Mouse (Mus musculus): ENCODE results near the gene 1700025G04Rik. TPM values are rescaled to one million over a fixed set of nuclear protein-coding genes. Genes with fewer than 3 reads are reported as not detected.

The 1700025G04Rik gene
- polyA plus RNA-seq, 2 experiments = 24.3 to 36.4 TPM

- ATAC-seq (ENCODE audit: low FRiP score, low read depth) (no peak), DNase-seq (ENCODE audit: low spot score) (no peak)
- H3K27ac ChIP-seq (replicated peaks; ENCODE audit: low read depth, low read length) = no peak overlapping the region
- H3K9me3 ChIP-seq (ENCODE audit: control insufficient read depth, low read length) = no peaks in the 10 kb centered on the region
- no peaks in the 10 kb centered on the region for H3K27me3 ChIP-seq (ENCODE audit: control insufficient read depth, insufficient read depth, low read length)
- no peaks in the 10 kb centered on the region for H3K36me3 ChIP-seq (ENCODE audit: control insufficient read depth, insufficient read depth, low read length)
- peaks cover 8% of the 10 kb centered on the region; the same call in 1 of the 2 replicates for H3K4me1 ChIP-seq (ENCODE audit: control insufficient read depth, insufficient read depth, low read length)
- H3K9ac ChIP-seq (ENCODE audit: low read depth, low read length, severe bottlenecking) = no peak overlapping the region
- WGBS = 47% methylated on average over 4 of the region's 4 CpGs
- TF ChIP-seq POLR2A (IDR thresholded peaks at IDR 0.05; ENCODE audit: borderline replicate concordance, extremely low read depth, insufficient read depth, insufficient read length) = no peak
- H3K4me2 ChIP-seq (replicated peaks; ENCODE audit: low read depth, low read length, severe bottlenecking) = no peak overlapping the region
- no peak overlapping the region for H3K4me3 ChIP-seq (replicated peaks; ENCODE audit: low read length)
Observed at GRCm38 (mm10) chr1:151983991-151984390, 105.9 kb downstream of the 1700025G04Rik start.

DNA sequence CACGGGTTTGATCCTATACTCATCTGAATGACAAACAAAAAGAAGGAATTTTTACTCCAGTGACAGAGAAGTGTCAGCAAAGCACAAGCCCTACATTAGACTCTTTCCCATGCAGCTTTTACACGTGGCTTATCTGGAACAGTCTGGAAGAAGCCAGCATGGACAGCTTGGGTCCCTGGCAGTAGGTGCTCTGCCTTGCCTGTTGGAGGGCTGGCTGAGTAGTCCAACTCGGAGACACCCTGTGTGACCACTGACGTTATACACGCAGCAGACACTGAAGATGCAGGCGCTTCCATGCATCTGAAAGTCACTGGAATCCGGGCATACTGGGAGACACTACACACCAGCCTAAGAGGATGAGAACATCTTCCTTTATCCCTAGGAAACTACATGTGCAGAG lies 109.4 kb downstream of the 1700025G04Rik start:
- ATAC-seq (ENCODE audit: low FRiP score, low read depth) (no peak), DNase-seq (ENCODE audit: low spot score) (no peak)
- H3K4me1 ChIP-seq (ENCODE audit: control insufficient read depth, insufficient read depth, low read length) = peaks cover 7% of the 10 kb centered on the region; the same call in 1 of the 2 replicates
- H3K27ac ChIP-seq (replicated peaks; ENCODE audit: low read depth, low read length) = no peak overlapping the region
- H3K27me3 ChIP-seq (ENCODE audit: control insufficient read depth, insufficient read depth, low read length) = no peaks in the 10 kb centered on the region
- no peak for TF ChIP-seq POLR2A (IDR thresholded peaks at IDR 0.05; ENCODE audit: borderline replicate concordance, extremely low read depth, insufficient read depth, insufficient read length)
- H3K36me3 ChIP-seq (ENCODE audit: control insufficient read depth, insufficient read depth, low read length) = no peaks in the 10 kb centered on the region
- no peaks in the 10 kb centered on the region for H3K9me3 ChIP-seq (ENCODE audit: control insufficient read depth, low read length)
- WGBS = 87% methylated on average over 7 of the region's 7 CpGs
- no peak overlapping the region for H3K4me3 ChIP-seq (replicated peaks; ENCODE audit: low read length)
- no peak overlapping the region for H3K4me2 ChIP-seq (replicated peaks; ENCODE audit: low read depth, low read length, severe bottlenecking)
- no peak overlapping the region for H3K9ac ChIP-seq (ENCODE audit: low read depth, low read length, severe bottlenecking)

GRCm38 (mm10) chr1:151979803-151980456 lies 110.0 kb downstream of the 1700025G04Rik start:
- no peak overlapping the region for H3K4me2 ChIP-seq (replicated peaks; ENCODE audit: low read depth, low read length, severe bottlenecking)
- H3K27me3 ChIP-seq (ENCODE audit: control insufficient read depth, insufficient read depth, low read length) = no peaks in the 10 kb centered on the region
- DNase-seq (ENCODE audit: low spot score) (no peak), ATAC-seq (ENCODE audit: low FRiP score, low read depth) (no peak)
- TF ChIP-seq POLR2A (IDR thresholded peaks at IDR 0.05; ENCODE audit: borderline replicate concordance, extremely low read depth, insufficient read depth, insufficient read length) = no peak
- no peak overlapping the region for H3K9ac ChIP-seq (ENCODE audit: low read depth, low read length, severe bottlenecking)
- no peak overlapping the region for H3K27ac ChIP-seq (replicated peaks; ENCODE audit: low read depth, low read length)
- H3K9me3 ChIP-seq (ENCODE audit: control insufficient read depth, low read length) = no peaks in the 10 kb centered on the region
- H3K36me3 ChIP-seq (ENCODE audit: control insufficient read depth, insufficient read depth, low read length) = no peaks in the 10 kb centered on the region
- no peak overlapping the region for H3K4me3 ChIP-seq (replicated peaks; ENCODE audit: low read length)
- H3K4me1 ChIP-seq (ENCODE audit: control insufficient read depth, insufficient read depth, low read length) = peaks cover 7% of the 10 kb centered on the region; the same call in 1 of the 2 replicates
- 87% methylated on average over 13 of the region's 13 CpGs for WGBS

DNA sequence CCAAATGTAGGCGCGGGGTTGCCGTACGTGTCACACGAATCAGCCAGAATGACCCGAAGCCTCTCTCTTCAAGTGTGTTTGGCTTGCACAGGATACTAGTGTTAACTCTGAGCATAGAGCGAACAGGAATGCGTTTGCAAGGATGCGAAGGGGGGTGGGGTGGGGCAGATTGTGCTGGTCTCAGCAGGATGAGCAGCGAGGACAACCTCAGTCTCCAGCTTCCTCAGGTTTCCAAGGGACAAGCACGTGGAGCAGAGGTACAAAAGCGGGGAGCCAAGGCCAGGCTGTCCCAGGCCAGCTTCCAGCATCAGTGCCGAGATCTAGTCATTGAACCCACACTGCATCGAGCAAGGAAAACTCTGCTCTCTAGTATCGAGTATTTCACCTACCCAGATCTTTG lies 111.2 kb downstream of the 1700025G04Rik start:
- no peaks in the 10 kb centered on the region for H3K36me3 ChIP-seq (ENCODE audit: control insufficient read depth, insufficient read depth, low read length)
- H3K9ac ChIP-seq (ENCODE audit: low read depth, low read length, severe bottlenecking) = no peak overlapping the region
- ATAC-seq (ENCODE audit: low FRiP score, low read depth) = no peak
- no peak overlapping the region for H3K27ac ChIP-seq (replicated peaks; ENCODE audit: low read depth, low read length)
- no peaks in the 10 kb centered on the region for H3K9me3 ChIP-seq (ENCODE audit: control insufficient read depth, low read length)
- WGBS = 91% methylated on average over 15 of the region's 15 CpGs
- H3K4me1 ChIP-seq (ENCODE audit: control insufficient read depth, insufficient read depth, low read length) = peaks cover 4% of the 10 kb centered on the region; the same call in 1 of the 2 replicates
- TF ChIP-seq POLR2A (IDR thresholded peaks at IDR 0.05; ENCODE audit: borderline replicate concordance, extremely low read depth, insufficient read depth, insufficient read length) = no peak
- no peak for DNase-seq (ENCODE audit: low spot score)
- no peak overlapping the region for H3K4me2 ChIP-seq (replicated peaks; ENCODE audit: low read depth, low read length, severe bottlenecking)
- no peak overlapping the region for H3K4me3 ChIP-seq (replicated peaks; ENCODE audit: low read length)
- no peaks in the 10 kb centered on the region for H3K27me3 ChIP-seq (ENCODE audit: control insufficient read depth, insufficient read depth, low read length)

DNA sequence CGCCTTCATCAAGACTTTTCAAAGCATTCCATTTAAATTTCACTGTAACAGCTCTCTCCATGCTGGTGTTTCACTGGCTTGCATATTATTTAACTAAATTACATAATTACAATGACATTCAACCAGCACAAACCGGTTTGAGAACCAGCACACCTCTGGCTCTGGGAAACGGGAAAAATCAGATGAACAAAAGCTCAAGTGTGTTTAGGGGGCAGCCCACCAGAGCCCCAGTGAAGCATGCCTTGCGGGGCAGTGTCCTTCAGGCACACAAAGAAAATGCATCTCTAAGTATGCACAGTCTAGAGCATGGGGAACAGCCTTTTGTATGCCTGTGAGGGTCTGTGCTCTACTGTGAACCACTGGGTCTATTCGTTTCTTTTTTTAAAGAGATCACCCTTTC lies 112.3 kb downstream of the 1700025G04Rik start:
- H3K9me3 ChIP-seq (ENCODE audit: control insufficient read depth, low read length) = no peaks in the 10 kb centered on the region
- no peak overlapping the region for H3K4me2 ChIP-seq (replicated peaks; ENCODE audit: low read depth, low read length, severe bottlenecking)
- no peak for DNase-seq (ENCODE audit: low spot score)
- H3K4me1 ChIP-seq (ENCODE audit: control insufficient read depth, insufficient read depth, low read length) = peaks cover 4% of the 10 kb centered on the region; the same call in 1 of the 2 replicates
- no peak for TF ChIP-seq POLR2A (IDR thresholded peaks at IDR 0.05; ENCODE audit: borderline replicate concordance, extremely low read depth, insufficient read depth, insufficient read length)
- H3K27me3 ChIP-seq (ENCODE audit: control insufficient read depth, insufficient read depth, low read length) = no peaks in the 10 kb centered on the region
- no peak overlapping the region for H3K4me3 ChIP-seq (replicated peaks; ENCODE audit: low read length)
- WGBS = 51% methylated on average over 5 of the region's 5 CpGs
- no peak overlapping the region for H3K27ac ChIP-seq (replicated peaks; ENCODE audit: low read depth, low read length)
- H3K9ac ChIP-seq (ENCODE audit: low read depth, low read length, severe bottlenecking) = no peak overlapping the region
- no peak for ATAC-seq (ENCODE audit: low FRiP score, low read depth)
- no peaks in the 10 kb centered on the region for H3K36me3 ChIP-seq (ENCODE audit: control insufficient read depth, insufficient read depth, low read length)
